Mouse (Mus musculus) liver, postnatal 0 days (tissue): Measurements from ENCODE around the gene Ubr2. TPM values are rescaled to one million over a fixed set of nuclear protein-coding genes. Genes with fewer than 3 reads are reported as not detected.
A peak's percentile ranks its signal among the peaks of the same experiment; 100 is the strongest.

Experiments used
- ATAC-seq: fragments of 200-750 bp; cut with Nextera tagmentation; 2 replicates; pipeline ENCODE4 v1.8.0; 2017; ENCODE audit warnings: mild to moderate bottlenecking, moderate library complexity
- DNase-seq: peaks from one replicate; pipeline ENCODE4 v3.0.0-alpha.2; 2016
- H3K27ac ChIP-seq: fragments of 300-500 bp; sonication (generic); 2 replicates; pipeline ENCODE4 v1.5.1; 2014; ENCODE audit warnings: antibody characterized with exemption, moderate library complexity, mild to moderate bottlenecking, low read depth
- H3K27me3 ChIP-seq: fragments of 300-500 bp; sonication (generic); 2 replicates; pipeline ENCODE4 v1.6.1; 2014; ENCODE audit warnings: low read length, control low read depth, mixed read lengths; ENCODE audit not compliant: insufficient read depth
- H3K36me3 ChIP-seq: fragments of 300-500 bp; sonication (generic); replicated peaks from 2 replicates; pipeline ENCODE4 v1.6.1; 2014; ENCODE audit warnings: mild to moderate bottlenecking, control low read depth, low read length, moderate library complexity, mixed read lengths; ENCODE audit not compliant: insufficient read depth
- H3K4me1 ChIP-seq: fragments of 300-500 bp; sonication (generic); 2 replicates; pipeline ENCODE4 v1.6.1; 2014; ENCODE audit warnings: antibody characterized with exemption, mild to moderate bottlenecking, control low read depth; ENCODE audit not compliant: insufficient read depth
- H3K4me2 ChIP-seq: fragments of 300-500 bp; sonication (generic); 2 replicates; pipeline ENCODE4 v1.6.1; 2014; ENCODE audit warnings: low read depth, mild to moderate bottlenecking, low read length, moderate library complexity, mixed read lengths
- H3K4me3 ChIP-seq: fragments of 300-500 bp; sonication (generic); 2 replicates; pipeline ENCODE4 v1.5.1; 2014; ENCODE audit warnings: low read depth, low read length
- H3K9ac ChIP-seq: fragments of 300-500 bp; sonication (generic); replicated peaks from 2 replicates; pipeline ENCODE4 v1.6.1; 2014; ENCODE audit warnings: mild to moderate bottlenecking, moderate library complexity
- H3K9me3 ChIP-seq: fragments of 300-500 bp; sonication (generic); 2 replicates; pipeline ENCODE4 v1.6.1; 2016; ENCODE audit warnings: mild to moderate bottlenecking, control low read depth, low read length, mixed read lengths
- CTCF ChIP-seq: sonication (generic); IDR thresholded peaks from 2 replicates; pipeline ENCODE4 v1.5.1; 2016; ENCODE audit warnings: antibody characterized with exemption, low read depth
- EP300 ChIP-seq: IDR thresholded peaks from 2 replicates; pipeline ENCODE4 v1.6.1; 2016; ENCODE audit warnings: antibody characterized with exemption, low read depth, mild to moderate bottlenecking
- WGBS: fragments of 180-500 bp; shearing (Covaris S2); extraction: QIAGEN DNeasy Blood & Tissue Kit; methylation state at CpG from one replicate; pipeline ENCODE4 v1.1.7; 2014; ENCODE audit not compliant: insufficient replicate concordance; 5-methylcytosine and 5-hydroxymethylcytosine counted together
- polyA plus RNA-seq: library from polyadenylated mRNA; unstranded; fragments of >200 nt; fragmentation: Nextera tagmentation; extraction: Ambion mirVana; gene quantifications from 2 replicates; pipeline ENCODE4 v1.2.1, GENCODE M21; 2015

The Ubr2 gene
- polyA plus RNA-seq, 1 experiment from 2014 or later: 6.6 TPM

DNA sequence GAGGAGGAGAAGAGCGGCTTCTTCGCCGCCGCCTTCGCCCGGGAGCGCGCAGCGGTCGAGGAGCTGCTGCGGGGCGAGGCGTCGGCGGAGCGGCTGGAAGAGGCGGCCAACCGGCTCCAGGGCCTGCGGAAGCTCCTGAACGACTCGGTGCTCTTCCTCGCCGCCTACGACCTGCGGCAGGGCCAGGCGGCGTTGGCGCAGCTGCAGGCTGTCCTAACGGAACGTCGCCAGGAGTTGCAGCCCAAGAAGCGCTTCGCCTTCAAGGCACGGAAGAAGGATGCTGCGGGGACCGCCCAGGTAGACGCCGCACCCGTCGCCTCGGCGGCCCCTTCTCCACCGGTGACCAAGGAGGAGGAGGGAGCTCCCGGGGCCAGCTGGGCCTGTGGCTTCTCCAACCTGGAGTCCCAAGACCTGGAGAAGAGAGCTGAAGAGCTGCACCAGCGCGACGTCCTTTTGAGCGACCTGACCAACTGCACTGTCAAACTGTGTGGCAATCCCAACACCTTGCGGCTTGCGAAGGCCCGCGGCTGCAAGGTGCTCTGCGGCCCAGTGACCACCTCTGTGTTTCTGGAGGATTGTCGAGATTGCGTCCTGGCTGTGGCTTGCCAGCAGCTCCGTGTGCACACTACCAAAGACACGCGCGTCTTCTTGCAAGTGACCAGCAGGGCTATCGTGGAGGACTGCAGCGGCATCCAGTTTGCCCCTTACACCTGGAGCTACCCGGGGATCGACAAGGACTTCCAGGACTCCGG lies 119.3 kb downstream of the Ubr2 start:
- Histone ChIP-seq H3K9ac (peak overlapping the region; percentile 89), H3K27ac (peak overlapping the region; percentile 79), H3K36me3 (no peaks in the 10 kb centered on the region), H3K27me3 (no peaks in the 10 kb centered on the region), H3K4me3 (peak overlapping the region; percentile 88), H3K4me2 (peak overlapping the region; percentile 98), H3K9me3 (no peaks in the 10 kb centered on the region), H3K4me1 (peaks cover 23% of the 10 kb centered on the region)
- WGBS: 1% methylated on average over 59 of the region's 64 CpGs
- ATAC-seq (peak; percentile 18), DNase-seq (peak; percentile 54)
- TF ChIP-seq CTCF (no peak), EP300 (no peak)

DNA sequence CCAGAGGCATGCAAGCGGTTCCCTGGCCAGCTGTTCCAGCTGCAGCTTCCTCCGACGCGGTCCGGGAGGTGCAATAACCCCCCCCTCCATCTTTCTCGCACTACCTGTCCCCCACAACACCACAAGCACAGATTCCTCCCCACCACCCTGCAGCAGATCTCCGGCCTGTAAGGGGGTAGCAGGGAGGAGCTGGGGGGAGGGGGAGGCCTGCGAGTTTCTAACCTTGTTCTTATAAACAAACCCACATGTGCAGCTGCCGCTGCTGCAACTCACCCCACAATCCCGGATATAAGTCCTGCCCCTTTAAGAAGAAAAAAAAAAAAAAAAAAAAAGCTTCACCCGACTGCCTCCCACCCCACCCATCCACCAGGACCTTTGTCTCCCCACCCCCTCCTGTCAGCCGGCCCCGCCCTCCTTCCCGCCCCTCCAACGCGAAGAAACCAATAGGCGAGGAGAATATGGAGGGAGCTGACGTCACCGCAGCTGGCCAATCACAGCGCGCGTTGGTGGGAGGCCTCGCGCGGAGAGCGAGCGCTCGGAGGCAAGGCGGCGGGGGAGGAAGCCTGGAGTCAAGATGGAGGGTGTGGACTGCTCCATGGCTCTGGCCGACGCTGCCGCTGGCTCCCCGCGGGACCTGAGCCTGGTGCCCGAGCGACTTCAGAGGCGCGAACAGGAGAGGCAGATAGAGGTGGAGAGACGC lies 120.1 kb downstream of the Ubr2 start, which contains the start of gene Tbcc:
Gene Tbcc, plus strand, starts transcription at position 569 of the 700 bp plus-strand sequence.
- H3K27me3 ChIP-seq: no peaks in the 10 kb centered on the region
- under 1% methylated on average over 40 of the region's 40 CpGs for WGBS
- peak within 1 kb of the TSS; percentile 96 for H3K27ac ChIP-seq
- peak; percentile 92 for ATAC-seq
- H3K4me2 ChIP-seq: peak within 1 kb of the TSS; percentile 98
- no peak for TF ChIP-seq EP300
- no peak for TF ChIP-seq CTCF
- H3K9me3 ChIP-seq: no peaks in the 10 kb centered on the region
- H3K36me3 ChIP-seq: no peaks in the 10 kb centered on the region
- H3K4me1 ChIP-seq: peaks cover 29% of the 10 kb centered on the region
- H3K9ac ChIP-seq: peak within 1 kb of the TSS; percentile 89
- DNase-seq: peak; percentile 99
- peak within 1 kb of the TSS; percentile 88 for H3K4me3 ChIP-seq

- peak overlapping the region; percentile 98 for H3K4me2 ChIP-seq
- H3K9ac ChIP-seq: peak overlapping the region; percentile 78
- H3K4me3 ChIP-seq: peak overlapping the region; percentile 88
- H3K36me3 ChIP-seq: no peaks in the 10 kb centered on the region
- DNase-seq (peak; percentile 82), ATAC-seq (peak; percentile 26)
- no peak for TF ChIP-seq EP300
- TF ChIP-seq CTCF: no peak
- WGBS: under 1% methylated on average over 44 of the region's 44 CpGs
- peak overlapping the region; percentile 96 for H3K27ac ChIP-seq
- no peaks in the 10 kb centered on the region for H3K9me3 ChIP-seq
- H3K27me3 ChIP-seq: no peaks in the 10 kb centered on the region
- peaks cover 32% of the 10 kb centered on the region for H3K4me1 ChIP-seq
Observed at GRCm38 (mm10) chr17:46889450-46890084, 120.8 kb downstream of the Ubr2 start.

DNA sequence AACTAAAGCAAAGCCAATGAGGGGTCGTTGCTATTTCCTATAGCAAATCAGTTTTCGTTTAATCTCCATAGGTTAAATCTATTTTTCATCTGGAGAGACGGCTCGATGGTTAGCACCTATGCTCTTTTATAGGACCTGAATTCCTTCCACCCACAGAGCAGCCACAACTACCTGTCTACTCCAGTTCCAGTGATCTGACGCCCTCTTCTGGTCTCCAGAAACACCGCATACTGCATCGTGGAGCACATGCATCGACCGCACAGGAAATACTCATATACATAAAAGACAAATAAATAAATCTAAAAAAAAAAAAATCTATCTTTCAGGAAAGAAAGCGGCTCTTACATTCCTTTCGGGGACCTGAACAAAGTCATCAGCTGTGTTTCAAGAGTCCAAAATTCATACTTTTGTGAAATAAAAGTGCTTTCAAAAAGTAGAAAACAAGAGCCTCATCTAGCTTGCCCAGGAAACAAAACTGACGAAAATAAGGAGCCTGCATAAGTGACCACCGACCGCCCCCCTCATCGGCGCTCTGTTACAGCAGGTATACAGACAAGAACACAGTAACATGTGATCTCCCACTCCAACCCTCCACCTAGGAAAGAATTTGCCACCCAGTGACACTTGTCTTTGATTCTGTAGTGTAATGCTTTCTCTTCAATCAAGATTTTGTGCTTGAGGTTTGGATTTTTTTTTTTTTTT lies 121.7 kb downstream of the Ubr2 start:
- Histone ChIP-seq H3K4me3 (peak overlapping the region; percentile 88), H3K9me3 (no peaks in the 10 kb centered on the region), H3K4me2 (peak overlapping the region; percentile 98), H3K4me1 (peaks cover 36% of the 10 kb centered on the region), H3K36me3 (no peaks in the 10 kb centered on the region), H3K27me3 (no peaks in the 10 kb centered on the region), H3K27ac (peak overlapping the region; percentile 96), H3K9ac (peak overlapping the region; percentile 78)
- peak; percentile 49 for DNase-seq
- 32% methylated on average over 16 of the region's 16 CpGs for WGBS
- no peak for ATAC-seq
- TF ChIP-seq EP300: no peak
- TF ChIP-seq CTCF: peak; percentile 82

DNA sequence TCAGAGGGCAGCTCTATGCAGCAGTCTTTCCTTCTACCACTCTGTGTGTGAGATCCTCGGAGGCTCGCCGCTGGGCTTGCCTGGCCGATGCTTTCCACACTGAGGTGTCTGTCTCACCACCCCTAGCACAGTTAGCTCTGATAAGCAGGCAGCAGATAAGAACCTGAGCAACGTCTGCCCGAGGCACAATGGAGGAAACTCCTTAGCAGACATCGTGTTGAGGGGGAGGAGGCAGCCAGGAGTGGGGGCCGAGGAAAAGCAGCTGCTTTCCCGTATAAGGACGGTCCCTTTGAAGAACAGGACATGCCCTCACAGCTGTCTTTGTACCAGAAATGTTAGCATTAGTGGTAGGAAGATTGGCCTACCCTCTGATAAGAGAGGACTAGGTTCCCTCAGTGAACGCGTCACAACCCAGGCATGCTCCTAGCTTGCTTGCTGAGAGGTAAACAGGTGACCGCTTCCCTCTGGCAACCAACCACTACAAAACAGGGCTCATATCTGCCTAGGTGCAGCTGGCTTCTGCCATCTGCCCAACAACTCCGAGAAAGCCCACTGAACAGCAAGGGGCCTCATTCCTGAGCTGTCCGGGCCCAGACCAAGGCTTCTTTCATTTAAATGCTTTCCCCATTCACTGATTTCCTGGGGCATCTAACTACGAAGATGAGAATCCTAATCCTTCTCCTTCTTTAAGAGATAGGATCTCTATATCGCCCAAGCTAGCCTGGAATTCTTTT lies 124.3 kb downstream of the Ubr2 start:
- H3K9ac ChIP-seq: peak overlapping the region; percentile 26; the same call in 1 of the 2 replicates
- DNase-seq: no peak
- H3K27me3 ChIP-seq: no peaks in the 10 kb centered on the region
- peak overlapping the region; percentile 57 for H3K4me2 ChIP-seq
- no peak for TF ChIP-seq EP300
- no peak for TF ChIP-seq CTCF
- ATAC-seq: no peak
- H3K27ac ChIP-seq: peak overlapping the region; percentile 24; the same call in 1 of the 2 replicates
- no peaks in the 10 kb centered on the region for H3K9me3 ChIP-seq
- H3K4me3 ChIP-seq: no peak overlapping the region
- H3K4me1 ChIP-seq: peaks cover 27% of the 10 kb centered on the region
- H3K36me3 ChIP-seq: no peaks in the 10 kb centered on the region
- WGBS: 31% methylated on average over 17 of the region's 17 CpGs
